Mouse (Mus musculus): ENCODE measurements at regions not wholly inside any gene's neighbourhood (a gene's known extent, or its start where the extent isn't known, plus 50 kb on each side); places are given as distances from the start of the nearest gene placed in this dataset.

GRCm38 (mm10) chr6:139108263-139108662, 393.5 kb downstream of the Rergl start:
- Histone ChIP-seq H3K36me3 (replicated peaks) (no peaks in the 10 kb centered on the region), H3K27me3 (ENCODE audit: insufficient read depth, low read length) (no peaks in the 10 kb centered on the region), H3K4me1 (ENCODE audit: insufficient read depth, low read depth, low read length) (no peaks in the 10 kb centered on the region), H3K9me3 (replicated peaks) (peaks cover 5% of the 10 kb centered on the region), H3K4me3 (ENCODE audit: low read depth, low read length) (no peak overlapping the region)
- ATAC-seq (ENCODE audit: extremely low read depth, insufficient number of reproducible peaks, low FRiP score, poor library complexity, severe bottlenecking) (no peak), DNase-seq (ENCODE audit: low spot score) (no peak)
- TF ChIP-seq GATA2 (IDR thresholded peaks at IDR 0.05; ENCODE audit: borderline replicate concordance, low read depth, low read length) (no peak), POLR2AphosphoS5 (IDR thresholded peaks at IDR 0.05; ENCODE audit: insufficient replicate concordance, low read depth, low read length) (no peak), TAL1 (conservative IDR thresholded peaks at IDR 0.05; ENCODE audit: low read depth, low read length) (no peak), GATA1 (IDR thresholded peaks at IDR 0.05; ENCODE audit: borderline replicate concordance, low read length) (no peak), CTCF (IDR thresholded peaks at IDR 0.05; ENCODE audit: low read depth, low read length) (no peak)

- DNase-seq (ENCODE audit: low spot score) (no peak), ATAC-seq (ENCODE audit: extremely low read depth, insufficient number of reproducible peaks, low FRiP score, poor library complexity, severe bottlenecking) (no peak)
- H3K4me1 ChIP-seq (ENCODE audit: insufficient read depth, low read depth, low read length) = no peaks in the 10 kb centered on the region
- H3K4me3 ChIP-seq (ENCODE audit: low read depth, low read length) = no peak overlapping the region
- peaks cover 17% of the 10 kb centered on the region for H3K9me3 ChIP-seq (replicated peaks)
- no peaks in the 10 kb centered on the region for H3K36me3 ChIP-seq (replicated peaks)
- no peak for TF ChIP-seq POLR2AphosphoS5 (IDR thresholded peaks at IDR 0.05; ENCODE audit: insufficient replicate concordance, low read depth, low read length)
- no peak for TF ChIP-seq TAL1 (conservative IDR thresholded peaks at IDR 0.05; ENCODE audit: low read depth, low read length)
- TF ChIP-seq GATA2 (IDR thresholded peaks at IDR 0.05; ENCODE audit: borderline replicate concordance, low read depth, low read length) = no peak
- TF ChIP-seq GATA1 (IDR thresholded peaks at IDR 0.05; ENCODE audit: borderline replicate concordance, low read length) = no peak
- TF ChIP-seq CTCF (IDR thresholded peaks at IDR 0.05; ENCODE audit: low read depth, low read length) = no peak
- no peaks in the 10 kb centered on the region for H3K27me3 ChIP-seq (ENCODE audit: insufficient read depth, low read length)
These were observed 398.4 kb downstream of the Rergl start for GRCm38 (mm10) chr6:139103397-139103796.

GRCm38 (mm10) chr6:139099273-139099672, 402.5 kb downstream of the Rergl start:
- no peaks in the 10 kb centered on the region for H3K36me3 ChIP-seq (replicated peaks)
- DNase-seq (ENCODE audit: low spot score) (no peak), ATAC-seq (ENCODE audit: extremely low read depth, insufficient number of reproducible peaks, low FRiP score, poor library complexity, severe bottlenecking) (no peak)
- TF ChIP-seq GATA2 (IDR thresholded peaks at IDR 0.05; ENCODE audit: borderline replicate concordance, low read depth, low read length) = no peak
- TF ChIP-seq POLR2AphosphoS5 (IDR thresholded peaks at IDR 0.05; ENCODE audit: insufficient replicate concordance, low read depth, low read length) = no peak
- TF ChIP-seq GATA1 (IDR thresholded peaks at IDR 0.05; ENCODE audit: borderline replicate concordance, low read length) = no peak
- no peak for TF ChIP-seq CTCF (IDR thresholded peaks at IDR 0.05; ENCODE audit: low read depth, low read length)
- no peak for TF ChIP-seq TAL1 (conservative IDR thresholded peaks at IDR 0.05; ENCODE audit: low read depth, low read length)
- H3K4me3 ChIP-seq (ENCODE audit: low read depth, low read length) = no peak overlapping the region
- H3K9me3 ChIP-seq (replicated peaks) = peaks cover 23% of the 10 kb centered on the region
- H3K27me3 ChIP-seq (ENCODE audit: insufficient read depth, low read length) = no peaks in the 10 kb centered on the region
- H3K4me1 ChIP-seq (ENCODE audit: insufficient read depth, low read depth, low read length) = no peaks in the 10 kb centered on the region

GRCm38 (mm10) chr6:139075433-139075832, 417.1 kb upstream of the Igbp1b start:
- ATAC-seq (ENCODE audit: extremely low read depth, insufficient number of reproducible peaks, low FRiP score, poor library complexity, severe bottlenecking) (no peak), DNase-seq (ENCODE audit: low spot score) (no peak)
- H3K4me1 ChIP-seq (ENCODE audit: insufficient read depth, low read depth, low read length) = no peaks in the 10 kb centered on the region
- H3K27me3 ChIP-seq (ENCODE audit: insufficient read depth, low read length) = no peaks in the 10 kb centered on the region
- H3K9me3 ChIP-seq (replicated peaks) = no peaks in the 10 kb centered on the region
- H3K4me3 ChIP-seq (ENCODE audit: low read depth, low read length) = no peak overlapping the region
- TF ChIP-seq GATA2 (IDR thresholded peaks at IDR 0.05; ENCODE audit: borderline replicate concordance, low read depth, low read length) = no peak
- no peak for TF ChIP-seq CTCF (IDR thresholded peaks at IDR 0.05; ENCODE audit: low read depth, low read length)
- no peak for TF ChIP-seq TAL1 (conservative IDR thresholded peaks at IDR 0.05; ENCODE audit: low read depth, low read length)
- TF ChIP-seq POLR2AphosphoS5 (IDR thresholded peaks at IDR 0.05; ENCODE audit: insufficient replicate concordance, low read depth, low read length) = no peak
- TF ChIP-seq GATA1 (IDR thresholded peaks at IDR 0.05; ENCODE audit: borderline replicate concordance, low read length) = no peak
- H3K36me3 ChIP-seq (replicated peaks) = no peaks in the 10 kb centered on the region

GRCm38 (mm10) chr6:139027696-139028095, 369.4 kb upstream of the Igbp1b start:
- H3K27me3 ChIP-seq (ENCODE audit: insufficient read depth, low read length) = no peaks in the 10 kb centered on the region
- no peaks in the 10 kb centered on the region for H3K4me1 ChIP-seq (ENCODE audit: insufficient read depth, low read depth, low read length)
- DNase-seq (ENCODE audit: low spot score) (no peak), ATAC-seq (ENCODE audit: extremely low read depth, insufficient number of reproducible peaks, low FRiP score, poor library complexity, severe bottlenecking) (no peak)
- peaks cover 13% of the 10 kb centered on the region for H3K9me3 ChIP-seq (replicated peaks)
- TF ChIP-seq POLR2AphosphoS5 (IDR thresholded peaks at IDR 0.05; ENCODE audit: insufficient replicate concordance, low read depth, low read length) (no peak), GATA1 (IDR thresholded peaks at IDR 0.05; ENCODE audit: borderline replicate concordance, low read length) (no peak), GATA2 (IDR thresholded peaks at IDR 0.05; ENCODE audit: borderline replicate concordance, low read depth, low read length) (no peak), TAL1 (conservative IDR thresholded peaks at IDR 0.05; ENCODE audit: low read depth, low read length) (no peak), CTCF (IDR thresholded peaks at IDR 0.05; ENCODE audit: low read depth, low read length) (no peak)
- H3K36me3 ChIP-seq (replicated peaks) = no peaks in the 10 kb centered on the region
- H3K4me3 ChIP-seq (ENCODE audit: low read depth, low read length) = no peak overlapping the region

GRCm38 (mm10) chr6:139014526-139014925, 356.2 kb upstream of the Igbp1b start:
- Histone ChIP-seq H3K4me1 (ENCODE audit: insufficient read depth, low read depth, low read length) (no peaks in the 10 kb centered on the region), H3K36me3 (replicated peaks) (no peaks in the 10 kb centered on the region), H3K4me3 (ENCODE audit: low read depth, low read length) (no peak overlapping the region), H3K27me3 (ENCODE audit: insufficient read depth, low read length) (no peaks in the 10 kb centered on the region), H3K9me3 (replicated peaks) (peaks cover 3% of the 10 kb centered on the region; the same call in 1 of the 2 replicates)
- ATAC-seq (ENCODE audit: extremely low read depth, insufficient number of reproducible peaks, low FRiP score, poor library complexity, severe bottlenecking) (peak; percentile 22; the same call in 1 of the 2 replicates), DNase-seq (ENCODE audit: low spot score) (no peak)
- TF ChIP-seq TAL1 (conservative IDR thresholded peaks at IDR 0.05; ENCODE audit: low read depth, low read length) (no peak), GATA2 (IDR thresholded peaks at IDR 0.05; ENCODE audit: borderline replicate concordance, low read depth, low read length) (no peak), CTCF (IDR thresholded peaks at IDR 0.05; ENCODE audit: low read depth, low read length) (no peak), GATA1 (IDR thresholded peaks at IDR 0.05; ENCODE audit: borderline replicate concordance, low read length) (no peak), POLR2AphosphoS5 (IDR thresholded peaks at IDR 0.05; ENCODE audit: insufficient replicate concordance, low read depth, low read length) (no peak)

Measured in G1E (cell line).